In genomic region chr10:79918231-79919078, GRCm38 (mm10) we compare ENCODE assay signal across 9 mouse cellular contexts. TPM values are rescaled to one million over a fixed set of nuclear protein-coding genes. Genes with fewer than 3 reads are reported as not detected.
DNase-seq lines count a peak whose midpoint lies in the region; ATAC-seq and TF ChIP-seq lines count a peak whose summit lies in the region.
"Had no signal": no experiment of that assay in that cellular context is flagged by ENCODE, and none has a peak within 500 bp of the region (broad histone marks: within the 10 kb centered on the region; RNA-seq: fewer than 3 reads in every experiment).

No protein-coding gene starts in this region.

- no peaks in the 10 kb centered on the region for H3K27me3 ChIP-seq in kidney, adult 2 months (replicated peaks; ENCODE audit: control insufficient read depth, insufficient read depth, low read length)
- H3K27me3 ChIP-seq in limb, embryonic 11.5 days (ENCODE audit: control insufficient read depth, insufficient read depth, low read length), result peaks cover 61% of the 10 kb centered on the region
- peaks cover 63% of the 10 kb centered on the region for H3K27me3 ChIP-seq in neural tube, embryonic 13.5 days

- no peak for ATAC-seq in limb, embryonic 11.5 days (ENCODE audit: insufficient number of reproducible peaks, low FRiP score, low TSS enrichment, low read depth)
- no peak for ATAC-seq in neural tube, embryonic 13.5 days (ENCODE audit: low read depth)

- no peak for TF ChIP-seq CTCF in kidney, adult 2 months (conservative IDR thresholded peaks at IDR 0.05; ENCODE audit: insufficient read depth, insufficient read length, low read depth, low read length)
- TF ChIP-seq CTCF in cortical plate, adult 2 months (IDR thresholded peaks at IDR 0.05; ENCODE audit: extremely low read depth, insufficient read depth, low read length), result no peak

- peak overlapping the region; percentile 37 for H3K4me2 ChIP-seq in limb, embryonic 11.5 days (ENCODE audit: low read depth, severe bottlenecking)
- peak overlapping the region; percentile 4; the same call in 1 of the 2 replicates for H3K4me2 ChIP-seq in neural tube, embryonic 13.5 days

- no peak overlapping the region for H3K27ac ChIP-seq in kidney, adult 2 months (ENCODE audit: insufficient read depth, low read depth, low read length)
- no peak overlapping the region for H3K27ac ChIP-seq in cortical plate, adult 2 months (ENCODE audit: insufficient read depth, low read length)
- H3K27ac ChIP-seq in limb, embryonic 11.5 days (replicated peaks; ENCODE audit: low read depth, low read length), result no peak overlapping the region
- H3K27ac ChIP-seq in neural tube, embryonic 13.5 days (replicated peaks), result no peak overlapping the region

- whole genome bisulfite sequencing in kidney, adult 2 months, result 39% methylated on average over 35 of the region's 35 CpGs
- 5% methylated on average over 35 of the region's 35 CpGs for WGBS in limb, embryonic 11.5 days
- WGBS in neural tube, embryonic 13.5 days, result 3% methylated on average over 35 of the region's 35 CpGs

- DNase-seq in kidney, adult 2 months, result no peak
- no peak for DNase-seq in kidney, postnatal 14 days
- DNase-seq in limb, embryonic 11.5 days (ENCODE audit: low spot score), result peak; percentile 34
- no peak for DNase-seq in right cerebral cortex, adult 2 months (ENCODE audit: low spot score in 2 of 2)
- DNase-seq in yolk sac, embryonic 10.5 days (ENCODE audit: low spot score), result no peak
- DNase-seq in gastrocnemius, adult 8-10 months (ENCODE audit: low spot score in 2 of 2), result no peak

- no peak for TF ChIP-seq POLR2A in kidney, adult 2 months (IDR thresholded peaks at IDR 0.05; ENCODE audit: low read depth, low read length)
- no peak for TF ChIP-seq POLR2A in cortical plate, adult 2 months (IDR thresholded peaks at IDR 0.05; ENCODE audit: extremely low read depth, insufficient read depth, low read length)

- peaks cover 12% of the 10 kb centered on the region for H3K4me1 ChIP-seq in kidney, adult 2 months (ENCODE audit: control insufficient read depth, insufficient read depth, low read length)
- peaks cover 5% of the 10 kb centered on the region for H3K4me1 ChIP-seq in cortical plate, adult 2 months (ENCODE audit: control insufficient read depth, insufficient read depth, low read length)
- peaks cover 39% of the 10 kb centered on the region for H3K4me1 ChIP-seq in limb, embryonic 11.5 days (ENCODE audit: control insufficient read depth, insufficient read depth, low read length)
- peaks cover 54% of the 10 kb centered on the region for H3K4me1 ChIP-seq in neural tube, embryonic 13.5 days (replicated peaks)

- H3K9me3 ChIP-seq in limb, embryonic 11.5 days (ENCODE audit: control insufficient read depth, low read length), result peaks cover 3% of the 10 kb centered on the region; the same call in 1 of the 2 replicates
- no peaks in the 10 kb centered on the region for H3K9me3 ChIP-seq in neural tube, embryonic 13.5 days

- H3K4me3 ChIP-seq in kidney, adult 2 months (ENCODE audit: insufficient read depth, low read depth, low read length), result peak overlapping the region; percentile 27; the same call in 1 of the 2 replicates
- H3K4me3 ChIP-seq in cortical plate, adult 2 months (ENCODE audit: insufficient read depth, low read length), result peak overlapping the region; percentile 29
- peak overlapping the region; percentile 20 for H3K4me3 ChIP-seq in limb, embryonic 11.5 days (ENCODE audit: low read depth, low read length)
- H3K4me3 ChIP-seq in neural tube, embryonic 13.5 days, result peak overlapping the region; percentile 6; the same call in 1 of the 2 replicates

- H3K36me3 ChIP-seq in kidney, adult 2 months (ENCODE audit: control insufficient read depth, insufficient read depth, low read length), result no peaks in the 10 kb centered on the region
- no peaks in the 10 kb centered on the region for H3K36me3 ChIP-seq in limb, embryonic 11.5 days (ENCODE audit: control insufficient read depth, insufficient read depth, low read length)
- no peaks in the 10 kb centered on the region for H3K36me3 ChIP-seq in neural tube, embryonic 13.5 days

- H3K9ac ChIP-seq in limb, embryonic 11.5 days (ENCODE audit: low read length), result peak overlapping the region; percentile 30; the same call in 1 of the 2 replicates
- no peak overlapping the region for H3K9ac ChIP-seq in neural tube, embryonic 13.5 days

RNA-seq across cellular contexts. Expression of gene Kiss1r, which starts 1.7 kb away (rescaled TPM):
- 5.6 and 9.2 TPM in 2 replicates for polyA plus RNA-seq in kidney, adult 2 months (2012; rRNA removed)
- 12.1 and 12.5 TPM in 2 replicates for polyA plus RNA-seq in cortical plate, adult 2 months (2012; rRNA removed)
- 0.21 and 0.34 TPM in 2 replicates for polyA plus RNA-seq in limb, embryonic 11.5 days (2014; fragmentation: Nextera tagmentation; extraction: Ambion mirVana)
- 2.1 and 2.4 TPM in 2 replicates for polyA plus RNA-seq in neural tube, embryonic 13.5 days (2015; fragmentation: Nextera tagmentation; extraction: Ambion mirVana)
- under 1 TPM; 0.13 to 0.36 (median 0.22) TPM for total RNA-seq in gastrocnemius, adult 8-10 months (2022)

RNA-seq across cellular contexts. Expression of gene R3hdm4, which starts 2.6 kb away (rescaled TPM):
- 146 and 154 TPM in 2 replicates for polyA plus RNA-seq in kidney, adult 2 months (2012; rRNA removed)
- 425 TPM in 2 replicates for polyA plus RNA-seq in cortical plate, adult 2 months (2012; rRNA removed)
- 133 and 138 TPM in 2 replicates for polyA plus RNA-seq in limb, embryonic 11.5 days (2014; fragmentation: Nextera tagmentation; extraction: Ambion mirVana)
- 237 and 249 TPM in 2 replicates for polyA plus RNA-seq in neural tube, embryonic 13.5 days (2015; fragmentation: Nextera tagmentation; extraction: Ambion mirVana)
- 100 to 1,000 TPM; 124 to 137 (median 129) TPM for total RNA-seq in gastrocnemius, adult 8-10 months (2022)

RNA-seq across cellular contexts. Expression of gene Gm26602, which starts 7.8 kb away (rescaled TPM):
- polyA plus RNA-seq in kidney, adult 2 months (2012; rRNA removed), result not detected in 2 replicates
- polyA plus RNA-seq in cortical plate, adult 2 months (2012; rRNA removed), result not detected in 2 replicates
- 6.7 TPM in 1 of 2 replicates, not detected in the other for polyA plus RNA-seq in limb, embryonic 11.5 days (2014; fragmentation: Nextera tagmentation; extraction: Ambion mirVana)
- 40.5 and 48.8 TPM in 2 replicates for polyA plus RNA-seq in neural tube, embryonic 13.5 days (2015; fragmentation: Nextera tagmentation; extraction: Ambion mirVana)
- total RNA-seq in gastrocnemius, adult 8-10 months (2022), result not detected
- polyA plus RNA-seq: gonadal fat pad, adult 2 months had no signal

RNA-seq across cellular contexts. Expression of gene Arid3a, which starts 8.4 kb away (rescaled TPM):
- 6.7 and 8.1 TPM in 2 replicates for polyA plus RNA-seq in kidney, adult 2 months (2012; rRNA removed)
- polyA plus RNA-seq in cortical plate, adult 2 months (2012; rRNA removed), result 3.1 and 3.2 TPM in 2 replicates
- 11.8 and 12.9 TPM in 2 replicates for polyA plus RNA-seq in limb, embryonic 11.5 days (2014; fragmentation: Nextera tagmentation; extraction: Ambion mirVana)
- polyA plus RNA-seq in neural tube, embryonic 13.5 days (2015; fragmentation: Nextera tagmentation; extraction: Ambion mirVana), result 3.4 and 5.4 TPM in 2 replicates
- total RNA-seq in gastrocnemius, adult 8-10 months (2022), result 1 to 10 TPM; 1.5 to 2.3 (median 2.1) TPM

RNA-seq across cellular contexts. Expression of gene Med16, which starts 9.7 kb away (rescaled TPM):
- 57.1 and 75.4 TPM in 2 replicates for polyA plus RNA-seq in kidney, adult 2 months (2012; rRNA removed)
- polyA plus RNA-seq in cortical plate, adult 2 months (2012; rRNA removed), result 64.8 and 68.2 TPM in 2 replicates
- polyA plus RNA-seq in limb, embryonic 11.5 days (2014; fragmentation: Nextera tagmentation; extraction: Ambion mirVana), result 43.1 and 43.8 TPM in 2 replicates
- 47.4 and 49.0 TPM in 2 replicates for polyA plus RNA-seq in neural tube, embryonic 13.5 days (2015; fragmentation: Nextera tagmentation; extraction: Ambion mirVana)
- 10 to 100 TPM; 30.8 to 37.1 (median 32.9) TPM for total RNA-seq in gastrocnemius, adult 8-10 months (2022)
